Mouse (Mus musculus) layer of hippocampus, adult 9-11 months (tissue): ENCODE measurements around the gene Tnks1bp1.
A peak's percentile ranks its signal among the peaks of the same experiment; 100 is the strongest.

Experiments used
- DNase-seq: peaks from one replicate; pipeline ENCODE4 v3.0.0; 2022

Tnks1bp1 gene

GRCm38 (mm10) chr2:85043623-85044022, 4.2 kb upstream of the Tnks1bp1 start:
- DNase-seq: peak; percentile 48

GRCm38 (mm10) chr2:85046222-85046621, 1.6 kb upstream of the Tnks1bp1 start:
- no peak for DNase-seq

- DNase-seq: no peak
These were observed 741 bp upstream of the Tnks1bp1 start for GRCm38 (mm10) chr2:85047081-85047480.

GRCm38 (mm10) chr2:85048168-85048751, 438 bp downstream of the Tnks1bp1 start:
- DNase-seq: peak; percentile 72

- DNase-seq: no peak
These were observed 1.5 kb downstream of the Tnks1bp1 start for GRCm38 (mm10) chr2:85049277-85049676.

GRCm38 (mm10) chr2:85050001-85050634, 2.3 kb downstream of the Tnks1bp1 start:
- peak; percentile 68 for DNase-seq

- DNase-seq: no peak
These were observed 2.9 kb downstream of the Tnks1bp1 start for GRCm38 (mm10) chr2:85050746-85051145.

- no peak for DNase-seq
These were observed 5.5 kb downstream of the Tnks1bp1 start for GRCm38 (mm10) chr2:85053192-85053816.

- DNase-seq: no peak
These were observed 8.9 kb downstream of the Tnks1bp1 start for GRCm38 (mm10) chr2:85056711-85057110.

- no peak for DNase-seq
These were observed 11.9 kb downstream of the Tnks1bp1 start for GRCm38 (mm10) chr2:85059677-85060076.

GRCm38 (mm10) chr2:85060591-85061060, 12.8 kb downstream of the Tnks1bp1 start:
- no peak for DNase-seq

- no peak for DNase-seq
These were observed 13.3 kb downstream of the Tnks1bp1 start for GRCm38 (mm10) chr2:85061107-85061541.

GRCm38 (mm10) chr2:85065141-85065875, 17.5 kb downstream of the Tnks1bp1 start:
- peak; percentile 81 for DNase-seq

- DNase-seq: no peak
These were observed 19.1 kb downstream of the Tnks1bp1 start for GRCm38 (mm10) chr2:85066937-85067336.

- DNase-seq: no peak
These were observed 20.2 kb downstream of the Tnks1bp1 start for GRCm38 (mm10) chr2:85067903-85068625.

- peak; percentile 49 for DNase-seq
These were observed 20.8 kb downstream of the Tnks1bp1 start for GRCm38 (mm10) chr2:85068626-85069025.

- no peak for DNase-seq
These were observed 22.3 kb downstream of the Tnks1bp1 start for GRCm38 (mm10) chr2:85070086-85070485.

- no peak for DNase-seq
These were observed 24.1 kb downstream of the Tnks1bp1 start for GRCm38 (mm10) chr2:85071921-85072320.

- DNase-seq: no peak
These were observed 25.9 kb downstream of the Tnks1bp1 start for GRCm38 (mm10) chr2:85073751-85074150.

- DNase-seq: no peak
These were observed 41.2 kb downstream of the Tnks1bp1 start for GRCm38 (mm10) chr2:85088716-85089646.

GRCm38 (mm10) chr2:85091325-85091724, 43.5 kb downstream of the Tnks1bp1 start:
- DNase-seq: no peak

- no peak for DNase-seq
These were observed 45.6 kb downstream of the Tnks1bp1 start for GRCm38 (mm10) chr2:85093376-85093775.
